ENCODE assay signal across 23 mouse cellular contexts in the genomic region with DNA sequence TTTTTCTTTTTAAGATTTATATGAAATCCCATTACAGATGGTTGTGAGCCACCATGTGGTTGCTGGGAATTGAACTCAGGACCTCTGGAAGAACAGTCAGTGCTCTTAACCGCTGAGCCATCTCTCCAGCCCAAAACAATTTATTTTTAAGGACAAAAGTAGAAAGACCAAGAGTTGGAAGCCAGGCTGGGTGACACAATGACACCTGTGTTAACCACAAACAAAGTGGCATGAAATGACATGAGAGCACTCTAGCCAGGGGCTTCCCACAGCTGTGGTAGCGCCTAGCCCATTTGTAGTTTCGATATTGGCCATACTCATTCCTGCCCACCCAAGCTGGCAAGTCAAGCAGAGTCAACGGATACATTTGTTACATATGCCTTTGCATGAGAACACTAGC. TPM values are rescaled to one million over a fixed set of nuclear protein-coding genes. Genes with fewer than 3 reads are reported as not detected.
DNase-seq lines count a peak whose midpoint lies in the region; ATAC-seq and TF ChIP-seq lines count a peak whose summit lies in the region.
"Had no signal": no experiment of that assay in that cellular context is flagged by ENCODE, and none has a peak within 500 bp of the region (broad histone marks: within the 10 kb centered on the region; RNA-seq: fewer than 3 reads in every experiment).

No protein-coding gene starts in this region.

- no peak for TF ChIP-seq POLR2A in spleen, adult 2 months (IDR thresholded peaks at IDR 0.05; ENCODE audit: low read depth, low read length)

- whole genome bisulfite sequencing in spleen, adult 2 months = 21% methylated on average over 4 of the region's 4 CpGs
- WGBS in neural tube, embryonic 15.5 days = 91% methylated on average over 4 of the region's 4 CpGs

- no peaks in the 10 kb centered on the region for H3K27me3 ChIP-seq in spleen, adult 2 months (ENCODE audit: control insufficient read depth, insufficient read depth, low read length)
- no peaks in the 10 kb centered on the region for H3K27me3 ChIP-seq in splenic B cell, adult 2 months (ENCODE audit: control insufficient read depth, insufficient read depth, low read length, poor library complexity, severe bottlenecking)
- H3K27me3 ChIP-seq in neural tube, embryonic 15.5 days (replicated peaks) = no peaks in the 10 kb centered on the region
- H3K27me3 ChIP-seq: forebrain, embryonic 13.5 days; midbrain, embryonic 13.5 days; stomach, embryonic 15.5 days had no signal

- intact Hi-C loops in left cerebral cortex, postnatal 36 days (cut with DNase I) = no loop called here

- peak; percentile 75 for ATAC-seq in activated CD4-positive, CD25-positive, alpha-beta regulatory T cell, adult 4 months
- no peak for ATAC-seq in neural tube, embryonic 15.5 days (ENCODE audit: low FRiP score)
- ATAC-seq: forebrain, embryonic 13.5 days; hindbrain, embryonic 16.5 days; midbrain, embryonic 13.5 days had no signal

- no peak for TF ChIP-seq CTCF in spleen, adult 2 months (IDR thresholded peaks at IDR 0.05; ENCODE audit: extremely low read depth, insufficient read depth, insufficient read length, insufficient replicate concordance)
- no peak for TF ChIP-seq CTCF in layer of hippocampus, adult 2 months (conservative IDR thresholded peaks at IDR 0.05)

- no peak overlapping the region for H3K9ac ChIP-seq in neural tube, embryonic 15.5 days (replicated peaks)
- H3K9ac ChIP-seq: forebrain, embryonic 13.5 days; midbrain, embryonic 13.5 days; stomach, embryonic 15.5 days had no signal

- DNase-seq in spleen, adult 2 months (ENCODE audit: low read depth in 1 of 2, low spot score in 2 of 2) = peak; percentile 23 to 82
- no peak for DNase-seq in spleen, postnatal 4 days (ENCODE audit: low spot score in 2 of 2)
- DNase-seq in CD4-positive, CD25-positive, alpha-beta regulatory T cell, adult 2 months (ENCODE audit: low read depth, low spot score) = peak; percentile 47
- DNase-seq in splenic B cell, adult 2 months (ENCODE audit: low read depth, low spot score) = peak; percentile 92
- no peak for DNase-seq in left cerebral cortex, postnatal 36 days (ENCODE audit: low spot score in 2 of 2)
- DNase-seq in layer of hippocampus, adult 2 months (ENCODE audit: low spot score in 2 of 2) = no peak
- DNase-seq: adrenal gland, adult 2 months; cerebellum, adult 8-10 months; gastrocnemius, postnatal 14 days; heart, adult 2 months; heart, postnatal 36 days; kidney, adult 11 months; lung, postnatal 10 days had no signal

- peak overlapping the region; percentile 31 for H3K27ac ChIP-seq in spleen, adult 2 months (ENCODE audit: insufficient read depth, low read length)
- no peak overlapping the region for H3K27ac ChIP-seq in neural tube, embryonic 15.5 days (replicated peaks)
- H3K27ac ChIP-seq in layer of hippocampus, adult 2 months = no peak overlapping the region
- H3K27ac ChIP-seq: forebrain, embryonic 13.5 days; heart, adult 2 months; kidney, postnatal 0 days; left cerebral cortex, adult 2 months; midbrain, embryonic 13.5 days; stomach, embryonic 15.5 days had no signal

- no peak overlapping the region for H3K4me3 ChIP-seq in spleen, adult 2 months (ENCODE audit: extremely low read depth, insufficient read depth, insufficient read length)
- no peak overlapping the region for H3K4me3 ChIP-seq in neural tube, embryonic 15.5 days (replicated peaks)
- H3K4me3 ChIP-seq in layer of hippocampus, adult 2 months = no peak overlapping the region
- H3K4me3 ChIP-seq: erythroblast, embryonic 14.5 days; forebrain, embryonic 13.5 days; heart, adult 2 months; left cerebral cortex, adult 2 months; midbrain, embryonic 13.5 days; myocyte; stomach, embryonic 15.5 days had no signal

- H3K9me3 ChIP-seq in neural tube, embryonic 15.5 days (replicated peaks) = no peaks in the 10 kb centered on the region
- H3K9me3 ChIP-seq: stomach, embryonic 15.5 days had no signal

- no peak overlapping the region for H3K4me2 ChIP-seq in neural tube, embryonic 15.5 days
- H3K4me2 ChIP-seq: forebrain, embryonic 13.5 days; midbrain, embryonic 13.5 days; stomach, embryonic 15.5 days had no signal

- H3K4me1 ChIP-seq in spleen, adult 2 months (ENCODE audit: control insufficient read depth, insufficient read depth, insufficient read length) = peaks cover 9% of the 10 kb centered on the region; the same call in 1 of the 2 replicates
- H3K4me1 ChIP-seq in neural tube, embryonic 15.5 days = no peaks in the 10 kb centered on the region
- H3K4me1 ChIP-seq: forebrain, embryonic 13.5 days; midbrain, embryonic 13.5 days; stomach, embryonic 15.5 days had no signal

- no peaks in the 10 kb centered on the region for H3K36me3 ChIP-seq in spleen, adult 2 months (ENCODE audit: control insufficient read depth, insufficient read depth, low read length)
- no peaks in the 10 kb centered on the region; the same call in 1 of the 2 replicates for H3K36me3 ChIP-seq in splenic B cell, adult 2 months (ENCODE audit: control insufficient read depth, insufficient read depth, low read length, poor library complexity, severe bottlenecking)
- no peaks in the 10 kb centered on the region for H3K36me3 ChIP-seq in neural tube, embryonic 15.5 days
- H3K36me3 ChIP-seq: midbrain, embryonic 13.5 days; stomach, embryonic 15.5 days had no signal

RNA-seq across cellular contexts. Expression of gene Dennd4a, which starts 13.7 kb away (rescaled TPM):
- polyA plus RNA-seq in spleen, adult 2 months (2012; rRNA removed) = 22.2 and 25.9 TPM in 2 replicates
- polyA plus RNA-seq in activated CD4-positive, CD25-positive, alpha-beta regulatory T cell, adult 4 months (2017; shearing (Covaris generic)) = 10 to 100 TPM; 16.9 to 19.3 TPM
- total RNA-seq in left cerebral cortex, postnatal 36 days (2021) = 10 to 100 TPM; 58.2 to 62.8 TPM
- polyA plus RNA-seq in neural tube, embryonic 15.5 days (2015; fragmentation: Nextera tagmentation; extraction: Ambion mirVana) = 9.0 and 10.2 TPM in 2 replicates
- total RNA-seq in layer of hippocampus, adult 2 months (2021) = 10 to 100 TPM; 39.9 to 41.5 TPM

RNA-seq across cellular contexts. Expression of gene Rab11a, which starts 59.8 kb away (rescaled TPM):
- polyA plus RNA-seq in spleen, adult 2 months (2012; rRNA removed) = 33.1 and 38.4 TPM in 2 replicates
- 100 to 1,000 TPM; 204 to 248 TPM for polyA plus RNA-seq in activated CD4-positive, CD25-positive, alpha-beta regulatory T cell, adult 4 months (2017; shearing (Covaris generic))
- total RNA-seq in left cerebral cortex, postnatal 36 days (2021) = 100 to 1,000 TPM; 216 to 234 TPM
- 398 and 419 TPM in 2 replicates for polyA plus RNA-seq in neural tube, embryonic 15.5 days (2015; fragmentation: Nextera tagmentation; extraction: Ambion mirVana)
- total RNA-seq in layer of hippocampus, adult 2 months (2021) = 100 to 1,000 TPM; 218 to 232 TPM

Comparison
In these comparisons a context has a peak if more than half of its experiments do, and no peak if none do; other contexts are left out.
1. DNase-seq: peak in spleen, adult 2 months (2 of 2), CD4-positive, CD25-positive, alpha-beta regulatory T cell, adult 2 months (single experiment) and splenic B cell, adult 2 months (single experiment); none in spleen, postnatal 4 days (0 of 2), left cerebral cortex, postnatal 36 days (0 of 2) and layer of hippocampus, adult 2 months (0 of 2).